Comparison of ENCODE assay signal across 8 mouse cellular contexts in the genomic region with DNA sequence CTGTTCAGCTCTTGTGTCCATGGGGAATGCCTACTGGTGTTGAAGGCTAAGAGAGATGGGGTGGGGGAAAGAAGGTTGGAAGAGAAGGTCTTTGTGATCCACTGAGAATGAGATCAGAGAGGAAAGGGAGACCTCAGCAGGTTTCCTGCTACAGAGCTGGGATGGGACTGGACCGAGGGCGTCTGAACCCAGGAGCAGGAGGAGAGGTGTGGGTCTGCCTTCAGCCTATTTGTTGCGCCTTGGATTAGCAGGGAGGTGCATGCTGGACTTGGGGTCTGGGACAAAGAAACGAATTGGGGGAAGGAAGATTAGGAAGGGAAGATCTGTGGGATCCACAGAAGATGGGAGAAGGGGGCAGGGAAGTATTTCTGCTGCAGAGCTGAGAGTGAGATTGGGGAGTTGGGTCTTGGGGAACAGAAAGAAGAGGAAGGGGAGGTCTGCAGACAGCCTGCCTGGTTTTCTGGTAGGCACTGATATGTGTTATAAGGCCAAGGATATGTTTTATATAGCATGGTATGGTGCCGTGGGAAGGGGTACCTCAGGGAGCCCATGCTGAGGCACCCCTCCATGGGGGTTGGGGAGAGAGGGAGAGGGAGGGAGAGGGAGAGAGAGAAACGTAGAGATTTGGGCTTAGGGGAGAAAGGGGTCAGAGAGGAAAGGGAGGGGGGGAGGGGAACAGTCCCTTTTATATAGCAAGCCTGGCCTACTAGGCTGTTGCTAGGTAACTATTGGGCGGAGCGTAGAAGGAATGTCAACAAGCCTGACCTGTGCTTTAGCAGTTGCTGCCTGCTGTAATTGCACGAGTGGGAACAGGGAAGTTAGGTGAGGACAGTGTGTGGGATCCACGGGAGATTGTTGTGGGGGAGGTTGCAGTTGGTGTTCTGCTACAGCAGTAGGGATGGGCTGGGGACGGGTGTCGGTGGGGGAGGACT. TPM values are rescaled to one million over a fixed set of nuclear protein-coding genes. Genes with fewer than 3 reads are reported as not detected.
DNase-seq lines count a peak whose midpoint lies in the region; ATAC-seq and TF ChIP-seq lines count a peak whose summit lies in the region.

No protein-coding gene starts in this region.

- no peak for TF ChIP-seq POLR2A in brain, embryonic 14.5 days (IDR thresholded peaks at IDR 0.05; ENCODE audit: borderline replicate concordance, extremely low read depth, insufficient read depth, insufficient read length, poor library complexity, severe bottlenecking)
- TF ChIP-seq POLR2A in cerebellum, adult 2 months (IDR thresholded peaks at IDR 0.05; ENCODE audit: borderline replicate concordance, insufficient read depth, low read length), result no peak

- no peak overlapping the region for H3K27ac ChIP-seq in heart, embryonic 12.5 days (ENCODE audit: poor library complexity, severe bottlenecking)
- no peak overlapping the region for H3K27ac ChIP-seq in hindbrain, embryonic 15.5 days (replicated peaks)
- H3K27ac ChIP-seq in midbrain, embryonic 14.5 days (replicated peaks; ENCODE audit: low read depth, low read length), result no peak overlapping the region
- H3K27ac ChIP-seq in cerebellum, adult 2 months (ENCODE audit: insufficient read depth, low read length), result no peak overlapping the region

- H3K27me3 ChIP-seq in heart, embryonic 12.5 days (replicated peaks), result no peaks in the 10 kb centered on the region
- no peaks in the 10 kb centered on the region for H3K27me3 ChIP-seq in hindbrain, embryonic 15.5 days
- no peaks in the 10 kb centered on the region for H3K27me3 ChIP-seq in midbrain, embryonic 14.5 days (ENCODE audit: control insufficient read depth, insufficient read depth, low read length)
- no peaks in the 10 kb centered on the region for H3K27me3 ChIP-seq in cerebellum, adult 2 months (ENCODE audit: control insufficient read depth, insufficient read depth, low read length)

- H3K36me3 ChIP-seq in heart, embryonic 12.5 days, result no peaks in the 10 kb centered on the region
- H3K36me3 ChIP-seq in hindbrain, embryonic 15.5 days, result no peaks in the 10 kb centered on the region
- H3K36me3 ChIP-seq in midbrain, embryonic 14.5 days (ENCODE audit: control insufficient read depth, insufficient read depth, low read length), result no peaks in the 10 kb centered on the region

- peak overlapping the region; percentile 24 for H3K4me3 ChIP-seq in heart, embryonic 12.5 days
- no peak overlapping the region for H3K4me3 ChIP-seq in hindbrain, embryonic 15.5 days
- H3K4me3 ChIP-seq in midbrain, embryonic 14.5 days (replicated peaks; ENCODE audit: low read depth, low read length), result no peak overlapping the region
- H3K4me3 ChIP-seq in cerebellum, adult 2 months (replicated peaks; ENCODE audit: insufficient read depth, low read depth, low read length), result no peak overlapping the region

- no peaks in the 10 kb centered on the region for H3K9me3 ChIP-seq in heart, embryonic 12.5 days (replicated peaks)
- H3K9me3 ChIP-seq in hindbrain, embryonic 15.5 days, result no peaks in the 10 kb centered on the region
- no peaks in the 10 kb centered on the region for H3K9me3 ChIP-seq in midbrain, embryonic 14.5 days (ENCODE audit: control insufficient read depth, low read length)

- DNase-seq in heart, adult 11 months, result no peak
- peak; percentile 88 for DNase-seq in brain, embryonic 14.5 days (ENCODE audit: low read depth)
- DNase-seq in midbrain, embryonic 14.5 days, result peak; percentile 79
- no peak for DNase-seq in cerebellum, adult 2 months
- no peak for DNase-seq in thymus, postnatal 4 days
- DNase-seq in spleen, adult 12 weeks (ENCODE audit: low spot score), result no peak

- H3K9ac ChIP-seq in heart, embryonic 12.5 days, result no peak overlapping the region
- H3K9ac ChIP-seq in hindbrain, embryonic 15.5 days, result no peak overlapping the region
- no peak overlapping the region for H3K9ac ChIP-seq in midbrain, embryonic 14.5 days (replicated peaks; ENCODE audit: low read length)

- 20% methylated on average over 12 of the region's 12 CpGs for WGBS in heart, embryonic 12.5 days
- WGBS in hindbrain, embryonic 15.5 days, result 14% methylated on average over 12 of the region's 12 CpGs
- 6% methylated on average over 12 of the region's 12 CpGs for WGBS in midbrain, embryonic 14.5 days
- 25% methylated on average over 11 of the region's 12 CpGs for WGBS in cerebellum, adult 2 months

- H3K4me1 ChIP-seq in heart, embryonic 12.5 days (replicated peaks), result peaks cover 7% of the 10 kb centered on the region
- H3K4me1 ChIP-seq in hindbrain, embryonic 15.5 days (replicated peaks), result peaks cover 8% of the 10 kb centered on the region; the same call in 1 of the 2 replicates
- peaks cover 7% of the 10 kb centered on the region; the same call in 1 of the 2 replicates for H3K4me1 ChIP-seq in midbrain, embryonic 14.5 days (ENCODE audit: control insufficient read depth, insufficient read depth, low read length)
- no peaks in the 10 kb centered on the region for H3K4me1 ChIP-seq in cerebellum, adult 2 months (ENCODE audit: control insufficient read depth, insufficient read depth, low read length)

- peak overlapping the region; percentile 57 for H3K4me2 ChIP-seq in heart, embryonic 12.5 days
- 0 out of 2 replicates have a peak overlapping the region, but pooled peaks have one; percentile 12 for H3K4me2 ChIP-seq in hindbrain, embryonic 15.5 days
- H3K4me2 ChIP-seq in midbrain, embryonic 14.5 days (ENCODE audit: low read length), result peak overlapping the region; percentile 31

- peak; percentile 63; the same call in 1 of the 2 replicates for ATAC-seq in heart, embryonic 12.5 days (ENCODE audit: insufficient number of reproducible peaks, low FRiP score)
- ATAC-seq in hindbrain, embryonic 15.5 days (ENCODE audit: low FRiP score, low read depth), result peak; percentile 87
- ATAC-seq in midbrain, embryonic 14.5 days (ENCODE audit: low FRiP score, low TSS enrichment), result peak; percentile 75; the same call in 1 of the 2 replicates

- TF ChIP-seq CTCF in brain, embryonic 14.5 days (IDR thresholded peaks at IDR 0.05; ENCODE audit: borderline replicate concordance, extremely low read depth, insufficient read depth, insufficient read length), result no peak
- no peak for TF ChIP-seq CTCF in cerebellum, adult 2 months (IDR thresholded peaks at IDR 0.05; ENCODE audit: borderline replicate concordance, insufficient read depth, low read depth, low read length)

RNA-seq across cellular contexts. Expression of a gene that starts 38.3 kb away (rescaled TPM):
- 30.6 and 37.2 TPM in 2 replicates for polyA plus RNA-seq in heart, embryonic 12.5 days (2016; fragmentation: Nextera tagmentation; extraction: Ambion mirVana)
- 38.3 and 61.6 TPM in 2 replicates for polyA plus RNA-seq in brain, embryonic 14.5 days (2012; rRNA removed)
- polyA plus RNA-seq in hindbrain, embryonic 15.5 days (2015; fragmentation: Nextera tagmentation; extraction: Ambion mirVana), result 46.6 and 52.0 TPM in 2 replicates
- 65.9 and 68.5 TPM in 2 replicates for polyA plus RNA-seq in midbrain, embryonic 14.5 days (2014; fragmentation: Nextera tagmentation; extraction: Ambion mirVana)
- 92.2 and 95.9 TPM in 2 replicates for polyA plus RNA-seq in cerebellum, adult 2 months (2012; rRNA removed)

Comparison
In these comparisons a context has a peak if more than half of its experiments do, and no peak if none do; other contexts are left out.
1. DNase-seq: peak in brain, embryonic 14.5 days (single experiment) and midbrain, embryonic 14.5 days (single experiment); none in heart, adult 11 months (single experiment), cerebellum, adult 2 months (0 of 2), thymus, postnatal 4 days (single experiment) and spleen, adult 12 weeks (single experiment).
2. Peak in every context shown above with its lines, with median percentiles within 50 percentile points of each other: ATAC-seq and H3K4me2 ChIP-seq.